Mouse (Mus musculus) cerebellum, postnatal 25 days (tissue): ENCODE data around the gene Usp21.

Source experiments
- DNase-seq, 2 experiments: peaks; one replicate each; pipeline ENCODE4 v3.0.0; 2021; ENCODE audit warnings: mixed read lengths in 2 of 2

Gene Usp21

DNA sequence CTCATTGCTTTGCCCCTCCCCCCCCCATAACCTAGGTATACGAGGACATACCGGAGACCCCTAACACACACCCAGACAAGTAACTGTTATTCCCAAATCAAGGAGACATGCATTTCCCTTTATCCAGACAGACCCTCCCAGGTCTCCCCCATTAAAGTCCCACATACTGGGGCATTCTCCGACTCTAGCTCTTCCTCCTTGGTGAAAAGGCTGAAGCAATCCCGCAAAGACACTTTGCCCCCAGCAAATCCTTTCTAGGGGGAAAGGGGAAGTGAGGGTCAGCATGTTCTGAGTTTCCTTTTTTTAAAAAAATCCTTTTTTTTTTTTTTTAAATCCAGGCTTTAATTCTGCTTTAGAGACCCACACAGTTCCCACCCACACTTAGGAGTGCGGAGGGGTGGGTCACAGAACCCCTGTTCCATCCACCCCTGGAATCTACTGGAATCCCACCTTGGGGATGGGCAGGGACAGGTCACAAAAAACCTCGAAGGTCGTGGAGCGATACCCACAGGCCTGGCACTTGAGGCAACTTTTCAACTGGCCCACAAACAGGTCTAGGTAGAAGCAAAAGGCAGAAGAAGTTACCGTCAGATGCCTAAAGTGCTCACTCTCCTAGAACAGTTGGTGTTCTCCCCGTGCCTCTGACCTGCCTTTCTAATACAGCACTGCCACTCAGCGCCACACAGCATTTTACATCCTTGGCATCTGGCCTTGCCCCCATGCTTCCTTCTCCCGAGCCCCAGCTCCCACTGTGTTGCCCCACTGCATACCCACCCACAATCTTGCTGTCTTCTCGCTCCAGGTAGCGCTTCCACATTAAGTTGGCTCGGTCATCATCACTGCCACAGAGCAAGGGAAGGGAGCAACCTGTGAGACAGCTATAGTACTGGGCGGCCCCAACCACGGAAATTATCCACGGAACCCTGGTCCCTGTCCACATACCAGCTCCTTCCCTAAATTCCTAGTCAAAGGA lies 4.3 kb downstream of the Usp21 start:
- peak in 1 of 2 experiments; percentile 5 for DNase-seq

DNA sequence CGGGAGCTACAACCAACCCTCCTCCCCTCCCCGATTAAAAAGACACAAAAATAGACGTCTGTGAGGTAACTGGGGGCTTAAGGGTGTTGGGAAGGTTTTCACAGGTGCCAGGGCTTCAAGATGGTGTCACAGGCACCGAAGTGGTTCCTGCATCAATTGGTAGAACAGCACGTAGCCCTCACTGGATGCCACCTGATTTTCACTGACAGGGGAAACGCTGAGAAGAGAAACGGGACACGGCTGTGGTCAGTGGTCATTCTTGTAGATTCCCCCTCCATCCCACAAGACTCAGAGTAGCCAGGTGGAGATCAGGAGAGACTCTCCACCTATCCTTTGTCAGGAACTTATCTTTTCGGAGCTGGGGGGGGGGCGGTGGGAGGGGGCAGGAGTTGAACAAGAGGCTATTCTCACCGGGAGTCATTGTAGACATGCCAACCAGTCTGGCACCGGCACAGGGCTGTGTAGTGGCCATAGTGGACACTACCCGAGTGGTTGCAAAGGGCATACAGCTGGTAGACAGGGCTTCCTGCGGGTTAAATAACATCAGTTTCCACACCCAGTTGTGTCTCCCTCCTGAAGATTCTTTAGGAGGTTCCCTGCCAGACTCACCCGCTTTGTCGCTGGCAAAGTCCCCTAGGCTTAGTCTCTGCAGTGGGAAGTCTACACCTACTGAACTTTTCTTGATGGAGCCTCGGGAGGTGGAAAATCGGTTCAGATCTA lies 5.5 kb downstream of the Usp21 start:
- DNase-seq = peak in 1 of 2 experiments; percentile 8

DNA sequence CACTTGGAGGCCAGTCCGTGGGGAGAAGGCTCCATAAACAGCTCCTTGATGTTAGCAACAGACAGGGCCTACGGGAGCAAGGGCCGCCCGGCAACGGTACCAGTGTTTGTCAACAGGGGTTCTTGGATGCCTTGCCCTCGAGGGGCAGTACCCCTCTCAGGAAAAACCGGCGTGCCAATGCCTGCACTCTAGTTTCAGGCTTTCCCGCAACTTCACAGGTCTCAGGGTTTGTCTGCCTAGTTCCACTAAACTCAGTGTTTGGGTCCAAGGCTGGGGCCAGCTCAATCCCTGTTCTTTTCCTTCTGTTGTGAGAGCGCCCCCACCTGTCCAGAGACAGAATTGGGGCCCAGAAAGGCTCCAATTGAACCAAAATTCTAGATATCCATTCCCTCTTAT lies 6.3 kb downstream of the Usp21 start:
- DNase-seq = peak; percentile 83 to 86

DNA sequence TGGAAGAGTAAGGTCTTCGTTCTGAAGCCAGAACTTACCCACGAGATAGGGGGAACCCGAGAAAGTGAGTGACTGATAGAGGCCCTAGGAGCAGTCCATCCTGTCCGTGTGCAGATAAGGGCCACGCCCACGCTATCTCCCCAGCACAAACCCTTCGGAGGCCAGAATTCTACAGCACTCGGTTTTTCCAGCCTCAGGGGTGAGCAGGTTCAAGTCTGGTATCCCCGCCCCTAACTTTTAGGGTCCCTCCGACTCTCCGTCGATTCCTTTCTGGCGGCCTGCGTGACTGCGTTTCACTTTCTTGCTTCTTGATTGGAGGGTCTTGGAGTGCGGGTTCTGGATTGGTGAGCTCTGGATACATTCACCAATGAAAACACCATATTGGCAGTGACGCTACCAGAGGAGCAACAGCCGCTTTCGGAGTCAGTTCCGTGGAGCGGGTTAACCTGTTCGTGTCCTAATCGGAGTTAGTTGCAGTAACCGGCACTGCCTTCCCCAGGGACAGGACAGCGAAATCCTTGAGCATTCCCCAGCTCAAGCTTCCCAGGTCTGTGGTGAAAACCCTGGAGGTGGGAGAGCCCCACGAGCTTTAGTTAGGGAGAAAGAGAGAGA lies 6.8 kb downstream of the Usp21 start, which contains the start of gene Ppox:
Gene Ppox, minus strand, starts transcription at position 271 of the 612 bp plus-strand sequence.
- DNase-seq = peak; percentile 92 to 94

DNA sequence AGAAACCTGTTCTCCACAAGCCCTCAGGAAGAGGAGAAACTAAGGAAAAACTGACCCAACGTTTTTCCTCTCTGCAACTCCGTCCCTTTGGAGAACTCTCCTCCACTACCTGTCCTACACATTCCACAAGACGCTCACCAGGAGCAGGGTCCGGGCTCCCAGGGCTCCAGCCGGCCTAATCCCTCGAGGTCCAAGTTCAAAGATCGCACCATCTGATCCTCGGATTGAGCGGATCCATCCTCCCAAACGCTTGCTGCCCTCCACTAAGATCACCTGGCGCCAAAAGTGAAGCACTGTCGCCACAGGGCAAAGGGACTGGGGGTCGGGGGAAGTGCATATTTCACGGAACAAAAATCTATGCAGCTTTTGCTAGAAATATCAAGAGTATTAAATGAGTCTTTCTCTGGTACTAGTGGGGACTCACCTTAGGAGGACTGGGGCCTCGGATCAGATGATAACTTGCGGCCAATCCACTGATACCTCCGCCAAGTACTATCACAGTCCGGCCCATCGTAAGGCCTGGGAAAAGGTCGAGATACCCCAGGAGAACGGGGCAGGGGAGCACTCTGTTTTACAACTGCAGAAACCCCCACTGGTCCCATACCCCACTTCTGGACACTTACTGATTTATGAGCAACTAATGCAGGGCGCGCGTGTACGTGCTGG lies 7.4 kb downstream of the Usp21 start:
- no peak for DNase-seq

DNA sequence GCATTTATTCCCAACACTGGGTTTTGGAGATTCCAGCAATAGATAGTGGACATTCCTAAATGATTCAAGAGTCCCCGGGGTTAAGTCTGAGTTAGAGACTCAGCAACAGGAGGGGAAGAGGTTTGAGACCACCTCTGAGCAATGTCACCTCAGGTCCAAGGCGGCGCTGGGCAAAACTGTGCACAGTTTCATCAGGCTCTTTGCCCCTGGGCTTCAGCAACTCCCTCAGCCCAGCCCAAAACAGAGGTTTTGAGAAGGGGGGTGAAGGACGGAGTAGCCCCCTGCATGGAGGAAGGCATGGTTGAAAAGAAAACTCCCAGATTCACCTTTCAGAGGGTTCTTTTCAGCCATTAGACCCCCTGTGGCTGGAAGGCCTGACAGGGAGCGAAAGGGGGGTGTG lies 8.1 kb downstream of the Usp21 start:
- peak in 1 of 2 experiments; percentile 4 for DNase-seq

DNA sequence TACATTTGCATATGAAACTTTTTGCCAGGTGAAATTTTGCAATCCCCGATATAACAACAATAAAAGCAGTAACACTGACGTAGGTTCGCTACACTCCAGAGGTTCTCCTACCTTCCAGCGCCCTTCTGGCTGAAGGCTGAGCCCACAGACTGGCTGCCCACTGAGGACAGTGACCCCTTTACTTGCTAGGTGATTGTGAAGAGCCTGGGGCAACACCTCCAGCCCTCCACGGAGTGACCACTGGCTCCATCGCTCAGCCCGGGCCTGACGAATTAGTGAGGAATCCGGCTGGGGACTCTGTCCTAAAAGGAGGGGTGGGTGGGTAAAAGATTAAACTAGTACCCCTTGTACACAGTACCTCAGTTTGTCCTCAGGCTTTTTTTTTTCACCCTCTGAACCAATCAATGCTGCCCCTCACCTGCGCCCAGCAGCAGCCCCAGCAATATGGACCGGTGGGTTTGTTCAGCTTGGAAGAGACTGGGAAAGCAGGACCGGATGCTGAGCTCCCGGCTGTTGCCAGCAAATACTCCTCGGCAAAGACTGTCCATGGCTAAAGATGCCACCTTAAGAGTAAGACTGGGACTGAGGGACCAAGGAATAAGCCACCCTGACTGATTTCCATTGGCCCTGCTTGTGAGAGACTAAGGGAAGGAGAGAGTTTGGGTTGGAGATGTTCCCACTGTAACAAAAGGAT lies 8.6 kb downstream of the Usp21 start:
- peak in 1 of 2 experiments; percentile 5 for DNase-seq

DNA sequence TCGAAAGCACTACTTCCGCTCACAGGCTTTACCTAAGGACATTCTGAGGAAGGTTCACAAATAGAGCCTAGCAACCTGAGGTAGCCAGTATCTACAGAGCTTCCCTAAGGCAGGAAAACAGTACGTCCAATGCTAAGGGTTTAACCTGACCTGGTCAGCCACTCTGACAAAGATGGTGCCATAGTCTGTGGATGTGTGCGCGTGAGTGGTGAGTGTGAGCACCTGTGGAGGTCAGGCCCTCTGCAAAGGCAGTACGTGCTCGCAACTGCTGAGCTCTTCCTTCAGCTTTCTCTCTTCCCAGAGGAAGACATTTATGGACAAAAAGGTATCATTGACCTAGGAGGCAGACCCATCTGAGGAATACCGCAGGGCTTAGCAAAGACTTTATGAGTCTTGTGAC lies 9.4 kb downstream of the Usp21 start:
- no peak for DNase-seq

DNA sequence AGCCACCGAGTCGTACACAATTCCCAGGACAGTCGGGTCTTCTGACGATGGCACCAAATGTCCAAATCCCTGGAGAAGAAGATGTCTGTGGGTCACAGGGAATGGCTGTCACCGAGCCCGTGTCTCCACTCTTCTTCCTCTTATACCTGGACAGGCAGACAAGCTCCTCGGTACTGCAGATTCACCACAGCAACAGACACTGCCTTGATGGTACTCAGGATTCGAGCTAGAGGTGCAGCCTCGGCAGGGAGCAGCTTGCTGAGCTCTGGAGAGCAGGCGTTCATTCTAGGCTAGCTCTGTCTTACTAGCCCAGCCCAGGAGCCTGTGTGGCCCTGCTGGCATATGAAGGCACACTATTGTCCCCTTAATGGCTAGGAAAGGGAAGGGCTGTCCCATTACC lies 10.1 kb downstream of the Usp21 start:
- DNase-seq = no peak

DNA sequence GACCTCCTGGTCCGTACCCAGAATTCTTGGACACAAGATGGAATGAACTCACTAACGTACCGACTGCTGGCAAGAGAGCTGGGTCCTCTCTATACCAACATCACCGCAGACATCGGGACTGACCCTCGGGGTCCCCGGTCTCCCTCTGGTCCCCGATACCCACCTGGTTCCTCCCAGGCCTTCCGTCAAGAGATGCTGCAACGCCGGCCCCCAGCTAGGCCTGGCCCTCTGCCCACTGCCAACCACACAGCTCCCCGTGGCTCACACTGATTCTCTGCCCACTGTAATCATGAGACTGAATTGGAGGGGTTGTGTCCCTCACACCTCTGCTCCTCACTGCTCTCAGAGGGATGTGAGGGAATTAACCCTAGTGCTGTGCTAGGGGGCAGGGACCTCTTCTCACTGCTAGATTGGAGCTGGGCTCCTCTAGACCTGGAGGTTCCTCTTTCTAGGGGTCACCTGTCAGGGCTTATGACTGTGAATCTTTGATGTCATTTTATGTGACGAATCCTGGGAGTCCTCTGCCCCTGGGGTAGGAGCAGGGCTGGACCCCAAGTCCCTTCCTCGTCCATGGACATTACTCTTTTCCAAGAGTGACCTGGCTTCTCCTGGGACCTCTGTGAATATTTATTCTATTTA lies 11.6 kb downstream of the Usp21 start:
- DNase-seq = no peak

DNA sequence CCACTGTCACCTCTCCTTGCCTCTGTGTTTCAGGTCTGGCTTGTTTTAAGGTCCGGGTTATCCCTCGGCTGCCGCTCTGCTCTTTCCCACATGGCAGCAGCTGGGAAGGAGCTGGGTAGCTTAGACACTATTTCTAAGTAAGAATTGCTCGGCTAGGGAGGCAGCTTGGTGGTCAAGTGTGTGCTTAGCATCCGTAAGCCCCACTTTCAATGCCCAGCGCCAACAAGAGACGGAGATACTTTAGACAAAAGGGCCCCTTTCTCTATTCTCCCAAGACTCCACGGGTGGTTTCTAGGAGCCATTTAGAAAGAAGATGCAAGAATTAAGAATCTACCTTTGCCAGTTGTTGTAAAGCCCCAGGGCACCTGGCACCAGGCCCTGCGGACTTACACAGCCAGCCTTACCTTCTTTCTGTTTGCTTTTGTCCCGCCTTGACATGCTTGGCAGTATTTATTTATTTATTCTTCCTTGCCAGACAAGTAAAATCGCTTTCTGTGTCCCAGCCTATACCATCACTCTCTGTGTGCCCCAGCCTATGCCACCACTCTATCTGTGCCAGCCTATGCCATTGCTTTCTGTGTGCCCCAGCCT lies 12.6 kb downstream of the Usp21 start:
- no peak for DNase-seq

DNA sequence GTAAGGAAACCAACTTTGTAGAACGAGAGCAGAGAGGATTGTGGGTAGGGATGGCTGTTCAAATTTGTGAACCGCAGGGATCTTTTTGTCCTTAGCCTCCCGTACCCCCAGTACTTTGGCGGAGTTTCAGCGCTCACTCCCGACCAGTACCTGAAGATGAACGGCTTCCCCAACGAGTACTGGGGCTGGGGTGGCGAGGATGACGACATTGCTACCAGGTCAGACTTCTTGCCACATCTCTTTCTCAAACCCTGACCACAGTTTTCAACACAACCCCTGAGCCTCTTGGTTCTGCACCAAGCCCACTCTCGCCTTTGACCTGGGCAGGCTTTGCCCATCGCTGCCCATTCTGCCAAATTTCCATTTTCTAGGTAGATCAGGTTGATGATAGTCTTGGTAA lies 13.6 kb downstream of the Usp21 start:
- DNase-seq = no peak

DNA sequence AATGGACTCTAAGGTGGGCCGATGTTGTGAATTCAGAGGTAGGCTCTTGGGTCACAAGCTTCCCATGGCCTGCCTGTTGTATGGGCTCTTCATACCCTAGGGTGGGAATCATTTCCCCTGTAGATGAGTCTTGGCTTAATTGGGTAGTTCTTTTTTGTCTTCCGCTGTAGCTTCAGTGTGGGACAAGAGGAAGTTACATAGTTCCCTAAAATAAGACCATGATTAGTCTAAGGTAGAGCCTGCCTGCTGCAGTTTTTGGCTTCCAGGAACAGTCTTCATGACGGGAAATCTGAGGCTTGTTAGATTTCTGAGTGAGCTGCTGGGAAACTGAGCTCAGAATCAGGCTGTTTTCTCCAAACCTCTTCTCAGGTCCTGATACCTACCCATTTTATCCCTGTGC lies 15.7 kb downstream of the Usp21 start:
- DNase-seq = no peak

DNA sequence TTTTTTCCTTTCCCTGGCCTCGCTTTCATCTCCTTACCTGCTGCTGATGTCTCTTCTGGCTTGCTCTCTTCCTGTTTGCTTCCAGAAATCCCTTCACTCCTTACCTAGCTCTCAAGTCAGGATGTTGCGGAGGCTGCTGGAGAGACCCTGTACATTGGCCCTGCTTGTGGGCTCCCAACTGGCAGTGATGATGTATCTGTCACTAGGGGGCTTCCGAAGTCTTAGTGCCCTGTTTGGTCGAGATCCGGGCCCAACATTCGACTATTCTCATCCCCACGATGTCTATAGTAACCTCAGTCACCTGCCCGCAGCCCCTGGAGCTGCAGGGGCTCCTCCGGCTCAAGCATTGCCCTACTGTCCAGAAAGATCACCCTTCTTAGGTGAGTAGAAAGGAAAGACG lies 16.2 kb downstream of the Usp21 start:
- no peak for DNase-seq

DNA sequence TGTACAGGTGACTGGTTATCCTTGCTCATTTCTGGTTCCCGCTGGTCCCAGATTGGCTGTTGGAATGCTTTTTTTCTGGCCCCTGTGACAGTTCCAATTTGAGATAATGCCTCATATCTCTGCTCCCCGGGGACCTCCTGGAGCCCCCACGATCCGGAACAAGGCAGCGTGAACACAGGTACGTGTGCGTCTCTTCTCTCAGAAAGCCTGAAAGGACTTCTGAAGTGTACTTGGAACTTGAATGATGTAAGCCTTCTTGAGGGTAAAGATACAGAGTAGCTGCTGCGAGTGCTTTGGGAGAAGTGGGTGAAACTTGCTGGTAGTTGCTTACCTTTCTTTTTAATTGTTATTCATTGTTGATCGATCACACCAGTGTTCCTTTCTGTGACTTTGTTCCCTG lies 16.6 kb downstream of the Usp21 start:
- DNase-seq = no peak

DNA sequence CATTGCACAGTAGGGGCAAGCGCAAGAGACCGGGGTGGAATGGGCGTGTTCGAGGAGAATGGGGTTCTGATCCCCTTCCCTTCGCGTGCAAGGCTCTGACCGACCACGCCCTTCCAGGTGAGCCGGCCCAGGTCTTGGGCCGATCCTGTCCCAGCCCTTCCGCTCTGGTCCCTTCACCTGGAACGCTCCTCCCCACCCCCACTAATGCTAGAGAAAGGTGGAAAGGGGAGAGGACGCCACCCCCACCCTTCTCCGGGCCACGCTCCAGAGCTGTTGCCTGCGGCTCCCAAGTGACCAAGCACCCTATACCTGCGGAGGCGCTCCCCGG lies 17.3 kb downstream of the Usp21 start:
- DNase-seq = peak in 1 of 2 experiments; percentile 70

DNA sequence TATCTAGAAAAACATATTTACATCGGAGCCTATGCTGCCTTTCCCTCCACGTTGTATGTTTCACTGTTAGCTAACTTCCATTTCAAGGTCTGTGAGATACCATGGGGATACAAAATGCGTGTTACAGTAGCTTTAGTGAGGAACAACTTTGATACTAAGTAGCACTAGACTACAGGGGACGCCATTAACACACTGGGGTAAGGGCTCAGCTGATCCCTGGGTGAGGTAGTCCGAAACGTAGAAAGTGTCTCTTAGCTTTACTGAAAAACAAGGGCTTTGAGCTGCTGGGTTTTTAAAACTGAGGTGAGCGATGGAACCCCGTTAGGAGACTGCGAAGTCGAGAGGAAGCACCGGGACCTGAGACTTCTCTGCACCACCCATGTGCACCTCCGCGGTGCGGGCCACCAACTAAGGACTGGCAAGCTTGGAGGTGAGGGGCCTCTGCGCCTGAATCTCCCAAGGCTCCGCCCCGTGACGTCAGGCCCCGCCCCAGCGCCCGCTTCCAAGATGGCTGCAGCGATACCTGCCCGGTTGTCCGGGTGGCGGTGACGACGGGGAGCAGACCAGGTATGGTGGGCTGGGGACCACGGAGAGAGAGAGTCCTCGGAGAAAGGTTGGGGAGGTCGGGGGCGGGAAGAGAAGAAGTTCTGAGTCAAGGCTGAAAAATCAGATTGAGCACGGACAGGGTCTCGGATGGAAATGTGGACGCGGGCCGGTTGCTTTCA lies 17.8 kb downstream of the Usp21 start, which contains the start of gene B4galt3:
Gene B4galt3, plus strand, starts transcription at position 481 of the 725 bp plus-strand sequence.
- peak; percentile 99 for DNase-seq

DNA sequence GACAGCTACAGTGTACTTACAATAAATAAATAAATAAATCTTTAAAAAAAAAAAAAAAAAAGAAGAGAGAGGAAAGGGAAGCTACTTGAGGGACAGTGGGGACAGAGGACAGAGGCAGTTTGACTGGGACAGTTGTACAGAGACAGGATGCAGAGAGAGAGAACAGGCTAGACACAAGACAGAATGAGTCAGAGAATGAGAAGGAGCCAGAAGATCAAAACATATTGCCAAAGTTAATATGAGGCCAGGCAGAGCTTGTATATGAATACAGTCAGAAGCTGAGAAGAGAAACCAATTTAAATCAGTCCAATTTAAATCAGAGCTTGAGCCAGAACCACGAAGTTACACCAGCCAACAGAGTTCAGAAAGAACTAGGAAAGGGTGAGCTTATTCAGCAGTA lies 19.4 kb downstream of the Usp21 start:
- no peak for DNase-seq

DNA sequence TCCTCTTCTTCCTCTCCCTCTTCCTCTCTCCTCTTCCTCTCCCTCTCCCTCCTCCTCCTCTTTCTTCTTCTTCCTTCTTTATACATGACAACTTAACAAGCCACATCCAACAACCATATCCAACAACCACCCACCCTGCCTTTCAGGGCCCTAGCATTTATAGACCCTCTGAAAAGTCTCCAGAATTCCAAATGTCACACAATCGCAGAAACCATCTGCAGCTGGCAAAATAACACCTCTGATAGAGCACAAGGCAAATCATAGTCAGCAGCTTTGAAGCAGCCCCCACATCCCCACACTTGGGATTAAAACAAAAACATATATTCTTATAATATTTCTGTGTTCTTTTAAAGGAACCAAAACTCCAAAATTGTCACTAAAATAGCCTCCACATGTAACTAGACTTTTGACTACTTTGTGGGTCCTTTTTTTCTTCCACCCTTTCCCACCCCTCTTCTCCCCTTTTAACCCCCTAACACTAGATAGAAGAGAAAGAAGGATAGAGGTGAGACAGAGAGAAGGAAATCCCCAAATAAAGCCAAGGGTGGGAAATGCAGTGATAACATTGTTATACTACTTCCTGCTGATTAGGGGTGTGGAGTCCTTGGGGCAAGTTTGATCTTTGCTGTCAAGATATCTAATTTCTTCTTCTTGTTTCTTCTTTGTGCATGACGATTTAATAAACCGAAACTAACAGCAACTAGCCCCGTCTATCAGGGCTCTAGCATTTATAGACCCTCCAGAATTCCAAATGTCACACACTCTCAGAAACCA lies 21.6 kb downstream of the Usp21 start:
- DNase-seq = no peak
